Mouse (Mus musculus) brain, adult 2 months (tissue): ENCODE measurements at regions not wholly inside any gene's neighbourhood (a gene's known extent, or its start where the extent isn't known, plus 50 kb on each side); places are given as distances from the start of the nearest gene placed in this dataset.

Experiments used
- DNase-seq: peaks from one replicate; pipeline ENCODE4 v3.0.0; 2011; ENCODE audit warnings: low read depth, low spot score

DNA sequence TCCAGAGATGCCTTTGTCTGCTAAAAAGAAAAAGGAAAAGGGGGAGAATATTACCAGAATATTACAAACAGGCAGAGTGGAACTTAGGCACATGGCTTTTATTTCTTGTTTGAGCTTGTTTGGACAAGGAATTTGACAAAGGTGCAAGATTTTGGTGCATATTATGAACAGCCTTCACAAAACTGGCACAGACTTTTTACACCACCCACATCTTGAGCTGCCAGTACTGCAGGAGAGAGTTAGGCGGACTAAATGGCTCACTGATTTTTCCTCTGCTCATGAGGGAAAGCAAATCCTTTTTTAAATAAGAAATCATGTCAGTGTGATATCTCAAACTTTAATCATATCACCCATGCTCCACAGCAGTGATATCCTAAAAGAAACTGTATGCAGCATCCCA, 97.9 kb upstream of the F9 start:
- DNase-seq = peak; percentile 50
